Mouse (Mus musculus): ENCODE data around the gene Cttnbp2nl.

Cttnbp2nl gene

DNA sequence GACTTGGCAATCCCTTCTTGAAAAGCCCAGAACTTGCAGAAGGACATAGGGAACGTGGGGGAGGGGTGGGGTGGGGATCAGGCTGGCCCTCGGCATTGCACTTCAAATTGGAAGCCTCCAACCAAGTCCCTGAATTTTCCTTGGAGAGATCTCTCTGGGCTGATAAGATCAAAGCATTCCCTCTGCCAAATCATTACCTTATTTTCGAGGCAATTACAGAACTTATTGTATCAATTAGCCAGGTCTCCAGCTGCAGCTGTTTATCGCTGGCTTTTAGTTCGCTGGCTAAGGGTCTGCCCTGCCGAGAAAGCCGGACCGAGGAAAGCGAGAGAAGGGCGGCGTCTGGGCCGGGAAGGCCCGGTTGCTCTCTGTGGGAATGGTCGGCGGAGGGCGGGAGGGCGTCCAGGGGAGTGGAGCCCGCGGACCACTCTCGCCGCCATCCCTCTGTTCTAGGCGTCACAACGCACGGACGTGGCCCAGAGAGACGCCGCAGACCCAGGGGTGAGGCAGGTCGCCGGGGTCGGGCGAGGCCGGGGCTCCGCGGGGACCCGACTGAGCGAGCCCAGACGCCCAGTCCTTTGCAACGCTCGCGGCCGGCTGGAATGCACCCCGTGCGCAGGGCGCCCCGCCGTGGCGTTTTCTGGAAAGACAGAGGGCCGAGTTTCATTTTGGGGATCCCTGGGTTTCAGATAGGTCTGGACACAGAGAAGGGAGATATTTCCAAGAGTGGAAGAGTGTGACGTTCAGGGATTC lies 85.2 kb downstream of the Cttnbp2nl start:
- in situ Hi-C loops (cut with MseI, MboI), result no loop called here

DNA sequence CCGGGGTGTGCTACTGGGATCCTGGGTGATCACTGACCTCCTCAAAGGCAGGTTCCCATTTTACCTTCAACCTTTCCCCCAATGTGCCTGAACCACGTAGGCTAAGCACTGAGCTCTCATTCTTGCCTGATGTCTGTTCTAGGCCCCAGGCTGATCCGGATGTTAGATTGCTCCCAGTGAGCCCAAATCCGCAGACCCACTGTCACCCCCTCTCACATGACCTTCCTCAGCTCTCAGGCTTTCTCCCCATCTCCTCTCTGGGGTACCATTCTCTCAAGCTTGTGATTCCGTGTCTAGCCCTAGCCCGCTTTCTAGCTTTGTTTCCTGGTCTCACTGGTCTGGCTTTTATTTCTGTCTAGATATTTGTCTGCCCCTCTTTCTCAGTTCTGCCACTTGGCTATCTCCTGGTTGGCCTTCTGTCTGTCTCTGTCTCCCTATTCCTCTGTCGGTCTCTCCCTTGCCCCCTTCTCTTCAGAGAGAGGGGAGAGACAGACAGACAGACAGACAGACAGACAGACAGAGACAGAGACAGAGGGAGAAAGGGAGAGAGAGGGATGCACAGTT lies 86.9 kb downstream of the Cttnbp2nl start:
- in situ Hi-C loops (cut with MseI, MboI), result no loop called here

DNA sequence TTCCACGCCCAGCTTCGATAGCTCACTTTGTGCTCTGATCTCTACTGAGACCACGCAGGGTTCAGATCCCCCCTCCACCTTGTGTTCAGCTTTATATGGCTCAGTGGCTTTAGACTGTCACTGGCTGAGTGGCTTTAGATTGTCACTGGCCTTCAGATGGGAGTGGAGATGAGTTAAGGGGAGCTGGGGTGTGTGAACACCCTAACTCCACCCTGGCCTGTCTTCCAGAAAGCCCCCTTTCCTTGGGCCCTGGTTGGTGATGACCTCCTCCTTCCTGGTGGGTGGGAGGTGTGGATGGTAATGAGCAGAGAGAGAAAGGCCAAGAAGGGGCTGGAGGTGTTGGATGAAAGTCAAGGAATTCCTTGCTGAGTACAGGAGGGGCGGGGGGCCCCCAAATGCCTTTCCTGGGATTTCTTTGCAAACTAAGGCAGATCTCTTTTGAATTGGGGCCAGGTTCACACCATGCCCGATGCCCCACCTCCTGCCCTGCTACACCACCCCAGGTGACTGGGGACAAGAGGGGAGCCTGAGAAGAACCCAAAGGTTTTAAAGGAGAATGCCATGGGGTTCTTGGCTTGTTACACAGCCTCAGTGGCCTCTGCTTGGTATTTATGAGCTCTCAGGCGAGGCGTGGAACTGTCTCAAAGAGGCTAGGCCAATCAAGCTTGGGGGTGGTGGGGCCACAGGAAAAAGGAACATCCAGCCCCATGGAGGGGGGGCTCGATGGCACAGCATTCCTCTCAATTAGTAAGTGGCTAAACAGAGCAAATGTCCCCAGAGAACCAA lies 87.7 kb downstream of the Cttnbp2nl start:
- in situ Hi-C loops (cut with MseI, MboI), result no loop called here

DNA sequence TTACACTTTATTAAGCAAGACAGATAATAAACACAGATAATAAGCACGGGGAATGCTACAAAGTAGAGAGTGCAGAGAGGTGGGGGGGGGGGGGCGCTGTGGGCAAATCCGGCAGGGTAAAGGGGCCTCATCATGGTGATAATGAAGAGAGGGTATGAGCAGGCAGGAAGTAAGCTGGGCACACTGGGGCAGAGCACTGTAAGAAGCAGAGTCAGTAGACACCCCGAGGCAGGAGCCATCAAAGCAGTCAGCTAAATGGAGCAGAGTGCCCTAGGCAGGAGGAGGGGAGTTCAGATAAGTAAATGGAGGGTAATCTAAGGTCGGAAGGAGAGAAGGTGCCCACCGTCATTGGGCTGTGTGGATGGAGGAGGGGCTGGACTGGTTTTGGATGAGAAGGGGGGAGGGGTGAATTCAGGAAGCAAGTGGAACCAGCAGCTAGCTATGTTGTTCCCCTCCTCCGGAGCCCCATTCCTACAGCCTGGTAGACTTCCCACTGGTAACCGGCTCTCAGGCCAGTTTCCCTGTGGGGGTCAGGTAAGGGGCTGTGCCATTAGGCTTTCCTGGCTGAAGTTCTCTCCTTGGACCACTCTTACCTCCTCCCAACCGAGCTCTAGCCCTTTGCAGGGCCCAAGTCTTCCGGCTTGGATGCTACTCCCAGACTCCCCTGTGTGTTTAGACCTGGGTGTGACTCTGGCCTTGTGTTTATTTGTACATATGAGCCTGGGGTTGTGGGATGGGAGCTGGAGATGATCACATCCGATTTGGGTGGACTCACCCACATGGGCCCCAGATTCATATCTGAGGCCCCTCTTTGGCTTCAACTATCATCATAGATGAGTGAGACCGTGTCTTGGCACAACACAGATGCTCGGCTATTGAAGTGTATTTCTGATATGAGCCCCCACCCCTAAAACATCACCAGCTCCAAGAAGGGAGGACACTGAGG lies 89.3 kb downstream of the Cttnbp2nl start:
- in situ Hi-C loops (cut with MseI, MboI), result no loop called here

DNA sequence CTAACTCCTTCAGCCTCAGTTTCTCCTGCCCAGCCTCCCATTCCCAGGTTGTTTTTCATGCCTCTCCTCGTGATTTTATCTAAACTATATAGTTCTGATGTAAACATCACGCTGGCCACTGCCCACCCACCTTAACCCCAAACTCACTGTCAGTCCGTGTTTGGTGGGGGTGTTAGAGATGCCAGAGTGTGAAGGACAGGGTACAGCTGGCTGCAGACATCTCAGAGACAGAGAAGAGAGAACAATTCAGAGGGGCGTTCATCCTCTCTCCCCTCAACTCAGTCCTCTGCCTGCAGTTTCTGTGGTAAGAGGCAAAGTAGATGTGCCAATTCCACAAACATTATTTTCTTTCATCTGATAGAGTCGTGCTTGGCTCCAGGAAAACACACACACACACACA lies 90.1 kb downstream of the Cttnbp2nl start:
- in situ Hi-C loops (cut with MseI, MboI), result no loop called here

DNA sequence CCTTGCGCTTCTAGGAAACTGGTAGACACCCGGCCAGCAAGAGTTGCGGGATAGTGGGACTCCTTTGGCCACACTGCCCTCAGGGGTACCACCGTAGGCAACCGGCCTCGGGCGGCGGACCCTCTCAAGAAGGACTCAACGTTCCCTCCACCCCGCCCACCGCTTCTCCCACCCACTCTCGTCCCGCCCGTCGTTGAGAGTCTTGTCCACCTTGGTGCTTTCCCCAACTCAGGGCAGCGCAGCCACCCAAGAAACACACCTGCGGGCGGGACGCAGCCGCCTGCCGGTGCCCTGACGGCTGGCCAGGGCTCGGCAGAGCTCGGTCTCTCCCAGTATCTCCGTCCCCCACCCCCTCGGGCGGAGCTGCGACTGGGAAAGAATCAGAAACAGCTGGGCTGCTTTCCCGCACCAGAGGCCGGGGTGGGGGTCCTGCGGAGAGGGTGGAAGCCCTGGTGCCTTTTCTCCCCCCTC lies 90.8 kb downstream of the Cttnbp2nl start:
- in situ Hi-C loops (cut with MseI, MboI), result no loop called here

DNA sequence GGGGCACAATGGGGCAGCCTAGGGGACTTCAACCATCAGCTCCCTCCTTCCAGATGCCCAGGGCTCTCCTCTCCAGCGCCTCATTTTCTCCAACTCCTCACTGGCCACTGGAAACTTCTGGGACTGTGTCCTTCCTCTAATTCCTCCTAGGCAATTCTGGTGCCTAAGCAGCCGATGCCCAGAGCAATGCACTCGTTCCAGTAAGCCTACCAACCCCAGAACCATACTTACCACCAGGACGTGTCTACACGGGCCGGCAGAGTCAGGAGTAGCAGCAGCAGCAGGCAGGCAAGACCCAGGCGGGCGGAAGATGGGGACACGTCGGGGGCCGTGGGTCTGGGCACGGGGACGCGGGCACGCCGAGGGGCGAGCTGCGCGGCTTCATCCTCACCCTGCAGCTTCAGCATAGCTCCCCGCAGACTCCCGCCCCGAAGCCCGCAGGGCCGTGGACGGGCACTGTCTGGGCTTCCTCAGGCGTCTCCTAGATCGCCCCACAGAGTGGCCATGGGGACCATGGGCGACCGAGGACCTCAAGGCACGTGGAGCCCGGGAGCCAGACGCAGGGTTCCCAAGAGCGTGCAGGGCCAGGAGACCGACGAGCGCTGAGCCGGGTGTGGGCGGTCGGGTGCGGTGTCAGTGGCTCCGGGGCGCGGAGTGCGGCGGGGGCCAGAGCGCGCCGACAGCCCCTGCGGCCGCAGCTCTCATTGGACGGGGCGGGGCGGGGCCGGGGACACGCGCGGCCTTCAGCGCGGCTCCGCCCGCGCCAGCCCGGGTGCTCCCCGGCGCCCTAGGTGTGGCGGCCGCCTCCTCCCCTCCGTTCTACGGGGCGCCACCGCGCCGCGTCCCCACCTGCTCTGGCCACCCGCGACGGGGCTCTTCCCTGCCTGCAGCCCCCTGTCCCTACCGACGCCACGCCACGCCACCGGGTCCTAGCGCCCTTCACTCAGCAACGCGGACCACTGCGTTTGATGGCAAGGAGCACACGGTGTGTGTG lies 91.6 kb downstream of the Cttnbp2nl start, which contains the start of gene Wnt2b:
Wnt2b (minus strand) TSS at position 856 of the 994 bp plus-strand sequence.
- in situ Hi-C loops (cut with MseI, MboI), result no loop called here

- in situ Hi-C loops (cut with MseI, MboI), result no loop called here
Measured at GRCm38 (mm10) chr3:104960026-104961000, 92.6 kb downstream of the Cttnbp2nl start.

DNA sequence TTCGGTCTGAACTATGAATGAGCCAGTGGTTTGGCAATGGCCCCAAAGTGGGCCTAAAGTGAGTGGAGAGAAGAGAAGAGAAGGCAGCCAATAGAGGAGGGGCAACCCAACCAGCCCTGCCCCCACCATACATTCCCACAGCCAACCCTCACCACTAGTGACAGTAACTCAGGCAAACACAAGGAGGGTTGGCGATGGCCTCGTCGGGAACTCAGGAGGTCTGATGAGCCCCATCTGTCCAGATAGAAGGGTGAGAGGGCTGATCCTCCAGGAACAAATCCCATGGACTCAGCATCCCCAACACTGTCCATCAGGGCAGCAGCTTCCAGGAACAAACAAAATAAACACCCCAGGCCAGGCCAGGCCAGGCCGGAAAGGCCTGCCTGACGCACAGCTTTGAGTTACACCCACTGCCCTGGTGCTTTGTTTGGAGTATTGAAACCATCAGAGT lies 96.8 kb downstream of the Cttnbp2nl start:
- in situ Hi-C loops (cut with MseI, MboI), result no loop called here

DNA sequence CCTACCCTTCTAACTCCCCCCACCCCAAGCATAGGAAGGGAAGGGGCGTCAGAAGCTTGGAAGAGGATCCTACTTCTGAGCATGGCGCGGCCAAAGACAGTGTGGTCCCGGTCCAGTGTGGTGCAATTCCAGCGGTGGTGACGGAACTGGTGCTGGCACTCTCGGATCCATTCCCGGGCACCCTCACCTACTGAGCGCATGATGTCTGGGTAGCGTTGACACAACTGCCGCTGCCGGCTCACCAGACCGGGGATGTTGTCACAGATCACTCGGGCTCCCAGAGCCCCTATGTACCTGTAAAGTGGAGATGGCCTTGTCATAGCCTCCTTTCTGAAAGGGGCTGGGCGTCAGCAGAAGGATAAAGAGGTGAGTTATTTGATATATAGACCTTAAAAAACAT lies 98.4 kb downstream of the Cttnbp2nl start:
- in situ Hi-C loops (cut with MseI, MboI), result no loop called here

GRCm38 (mm10) chr3:104954137-104954536 lies 98.8 kb downstream of the Cttnbp2nl start:
- in situ Hi-C loops (cut with MseI, MboI), result no loop called here

- in situ Hi-C loops (cut with MseI, MboI), result no loop called here
Measured at GRCm38 (mm10) chr3:104952891-104953670, 99.9 kb downstream of the Cttnbp2nl start.
